Mouse (Mus musculus) urinary bladder, postnatal 10 days (tissue): ENCODE measurements around the gene Ptprt.

Source experiments
- DNase-seq: peaks from one replicate; pipeline ENCODE4 v3.0.0; 2022; ENCODE audit warnings: low spot score

Gene Ptprt

DNA sequence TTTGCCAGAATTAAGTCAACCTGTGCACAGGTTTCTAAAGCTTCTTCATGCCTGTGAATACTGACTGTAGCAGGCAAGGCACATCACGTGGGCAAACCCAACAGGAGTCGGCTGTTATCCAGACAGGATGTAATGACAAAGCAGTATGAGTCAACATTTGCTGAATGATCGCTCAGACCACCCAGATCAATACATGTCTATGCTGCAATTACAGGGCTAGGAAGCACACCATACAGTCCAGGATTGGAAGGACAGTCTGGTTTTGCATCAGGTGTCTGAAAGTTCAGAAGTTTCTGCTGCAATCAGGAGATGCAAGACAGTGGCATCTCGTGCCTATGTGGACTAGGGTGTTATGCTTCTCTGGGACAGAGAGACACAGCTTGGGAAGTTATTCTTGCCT lies 716.3 kb downstream of the Ptprt start:
- no peak for DNase-seq

DNA sequence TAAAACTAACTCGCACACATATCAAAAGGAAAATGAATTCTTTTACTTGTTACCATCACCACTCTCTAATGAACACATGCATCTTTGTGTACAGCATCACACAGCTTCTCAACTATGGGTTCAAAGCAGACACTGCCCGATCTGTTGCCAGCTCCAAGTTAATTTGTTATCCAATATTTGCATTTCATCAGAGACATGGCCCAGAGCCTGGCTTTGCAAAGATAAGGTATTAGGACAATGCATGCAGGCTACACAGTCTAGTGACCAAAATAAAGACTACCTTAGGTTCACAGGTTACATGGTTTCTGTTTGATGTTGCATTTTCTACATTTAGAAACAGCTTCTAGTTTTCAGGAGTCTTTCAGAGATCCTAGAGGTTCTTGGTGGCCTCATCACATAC lies 719.0 kb downstream of the Ptprt start:
- DNase-seq = no peak

DNA sequence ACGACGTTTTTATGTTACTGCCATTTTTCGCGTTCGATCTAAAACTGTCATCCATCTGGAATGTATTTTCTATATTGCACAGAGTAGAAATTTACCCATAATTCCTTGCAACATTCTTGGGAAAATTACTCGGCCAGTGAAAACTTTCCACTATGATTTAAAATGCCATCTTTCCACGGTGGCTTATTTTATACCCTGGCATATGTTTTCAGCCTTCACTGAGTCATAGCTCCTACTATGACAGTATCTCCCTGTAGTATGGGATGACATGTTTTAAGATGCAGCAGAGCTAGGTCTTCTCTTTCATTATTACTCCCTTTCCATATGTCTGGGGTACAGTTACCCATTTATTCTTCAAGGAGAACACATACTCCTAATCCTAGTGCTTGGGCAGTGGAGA lies 753.7 kb downstream of the Ptprt start:
- DNase-seq = no peak

DNA sequence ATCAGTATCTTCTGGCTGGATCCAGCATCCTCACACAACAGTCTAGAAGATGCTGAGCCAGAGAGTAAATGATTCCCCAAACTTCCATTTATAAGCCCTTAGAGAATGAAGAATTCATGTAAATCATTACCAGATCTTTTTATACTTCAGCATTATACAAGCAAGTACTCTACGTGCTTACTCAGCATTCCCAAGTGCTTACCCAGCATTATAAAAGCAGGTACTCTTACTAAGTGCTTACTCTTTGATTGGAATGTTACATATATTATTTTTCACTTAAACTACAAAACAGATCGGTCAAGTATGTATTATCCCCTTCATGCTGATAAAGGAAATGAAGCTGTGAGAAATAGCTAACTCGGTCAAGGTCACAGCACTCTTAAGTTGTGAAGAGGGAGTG lies 758.8 kb downstream of the Ptprt start:
- no peak for DNase-seq

DNA sequence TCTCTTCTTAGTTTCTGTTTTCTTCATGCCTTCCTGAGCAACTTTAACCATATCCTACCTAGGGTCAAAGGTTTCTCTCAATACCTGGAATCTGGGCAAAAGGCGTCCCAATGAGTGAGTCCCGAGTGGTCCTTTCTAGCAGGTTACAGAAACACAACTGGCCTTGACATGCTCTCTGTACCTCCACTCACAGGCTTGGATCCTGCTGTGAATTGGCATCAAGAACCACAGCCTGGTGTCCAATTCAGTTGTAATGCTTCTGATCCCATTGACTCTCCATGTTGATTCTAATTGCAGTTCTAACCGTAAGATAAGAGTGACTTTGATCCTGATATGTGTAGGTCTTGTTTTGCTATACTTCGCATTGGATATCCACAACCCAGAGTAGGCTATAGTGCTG lies 776.5 kb downstream of the Ptprt start:
- DNase-seq = no peak

DNA sequence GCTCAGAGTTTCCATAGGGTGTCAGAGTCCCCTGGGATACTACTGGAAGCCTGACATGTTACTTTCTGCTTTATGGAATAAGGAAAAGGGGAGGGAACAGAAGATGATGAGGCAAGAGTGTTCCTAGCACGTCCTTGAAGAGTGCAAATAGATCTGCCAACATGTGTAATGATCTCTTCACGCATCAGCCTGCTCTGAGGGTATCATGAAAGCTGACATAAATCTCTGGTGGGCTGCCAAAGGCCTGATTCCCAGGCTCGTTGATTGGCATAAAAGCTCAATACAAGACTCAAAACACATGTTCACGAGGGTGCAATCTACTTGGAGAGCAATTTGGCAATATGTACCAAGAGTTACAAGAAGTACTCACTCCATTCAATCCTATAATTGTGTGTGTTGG lies 778.4 kb downstream of the Ptprt start:
- no peak for DNase-seq

DNA sequence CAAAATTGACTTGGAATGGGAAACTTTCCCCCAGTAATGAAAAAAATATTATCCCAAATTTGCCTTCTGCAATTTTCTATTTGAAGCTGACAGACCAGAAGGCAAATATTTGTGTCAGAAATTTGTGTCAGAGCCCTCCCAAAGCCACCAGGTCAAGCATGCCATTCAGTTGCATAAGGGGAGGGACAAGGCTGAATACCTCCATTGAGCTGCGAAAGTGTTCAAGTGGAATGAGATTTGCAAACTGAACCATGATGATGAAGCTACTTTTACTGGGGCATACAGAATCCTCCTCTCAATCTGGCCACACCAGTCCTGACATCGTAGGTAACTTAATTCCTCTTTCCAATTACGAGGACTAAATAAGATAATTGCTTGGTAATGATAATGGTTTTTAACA lies 780.0 kb downstream of the Ptprt start:
- no peak for DNase-seq

DNA sequence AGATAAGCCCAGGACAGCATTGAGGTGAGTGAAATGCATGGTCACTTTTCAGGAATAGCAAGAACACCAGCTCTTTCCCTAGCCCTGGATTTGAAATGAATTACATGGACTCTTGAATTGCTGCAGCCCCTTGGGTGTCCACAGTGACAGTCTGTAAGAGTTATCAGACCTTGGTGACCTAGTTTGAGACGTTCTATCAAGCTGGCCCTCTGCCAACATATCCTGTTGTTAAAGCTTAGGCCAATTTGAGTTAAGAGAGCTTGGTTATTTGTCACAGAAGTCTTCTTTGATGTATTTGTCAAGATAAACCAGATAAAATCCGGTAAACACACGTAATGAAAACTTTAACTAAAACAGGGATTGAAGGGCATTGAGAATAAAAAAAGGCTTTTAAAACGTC lies 795.7 kb downstream of the Ptprt start:
- DNase-seq = no peak

DNA sequence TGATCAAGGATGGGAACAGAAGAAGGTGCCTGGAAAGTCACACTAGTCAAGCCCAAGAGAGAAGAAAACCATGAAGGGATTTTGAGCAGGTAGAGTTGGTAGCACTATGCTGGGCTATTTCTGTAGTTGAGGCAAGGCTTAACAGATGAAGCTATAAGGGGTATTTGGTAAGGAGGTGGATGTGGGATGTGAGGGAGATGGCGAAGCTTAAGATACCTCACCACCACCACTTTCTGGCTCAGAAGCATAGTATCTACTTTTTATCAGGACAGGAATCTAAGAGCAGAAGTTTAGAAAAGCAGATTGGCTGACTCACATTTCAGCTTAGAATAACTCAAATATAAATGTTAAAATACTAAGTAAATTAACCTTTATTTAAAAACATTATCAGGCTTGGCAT lies 802.1 kb downstream of the Ptprt start:
- DNase-seq = no peak

DNA sequence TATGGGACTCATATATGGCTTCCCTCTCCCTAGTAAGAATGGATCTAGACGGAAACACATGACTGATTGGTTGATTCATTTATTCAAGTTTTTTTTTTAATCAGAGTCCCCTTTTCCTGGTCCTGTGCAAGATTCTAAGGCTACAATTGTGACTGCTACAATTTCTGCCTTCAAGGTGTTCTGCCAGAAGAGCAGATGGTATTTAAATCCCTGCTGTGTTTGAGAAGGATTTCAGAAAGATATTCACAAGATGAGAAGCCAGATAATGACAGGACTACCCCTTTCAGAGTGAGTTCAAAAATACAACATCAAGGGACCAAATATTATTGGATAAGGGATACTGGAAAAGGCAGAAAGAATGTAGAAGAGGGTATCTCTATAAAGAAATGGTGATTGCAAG lies 802.6 kb downstream of the Ptprt start:
- DNase-seq = no peak

DNA sequence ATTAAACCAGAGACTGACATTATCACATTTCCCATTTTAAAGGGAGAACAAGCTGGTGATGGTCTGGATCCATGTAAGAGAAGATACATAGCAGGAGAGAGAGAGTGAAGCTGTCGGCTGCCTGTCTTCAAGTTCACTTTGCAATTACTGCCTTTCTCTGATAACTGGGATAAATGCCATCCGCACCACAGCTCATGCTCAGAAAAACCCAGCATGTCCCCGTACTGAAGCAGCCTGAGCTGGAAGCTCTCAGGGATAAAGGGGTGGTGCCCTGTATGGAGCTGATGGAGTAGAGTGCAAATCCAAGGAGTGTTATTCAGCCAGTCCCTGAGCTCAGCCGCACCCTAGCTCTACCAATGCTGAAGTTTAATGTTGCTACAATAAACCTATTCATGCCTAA lies 825.9 kb downstream of the Ptprt start:
- no peak for DNase-seq

DNA sequence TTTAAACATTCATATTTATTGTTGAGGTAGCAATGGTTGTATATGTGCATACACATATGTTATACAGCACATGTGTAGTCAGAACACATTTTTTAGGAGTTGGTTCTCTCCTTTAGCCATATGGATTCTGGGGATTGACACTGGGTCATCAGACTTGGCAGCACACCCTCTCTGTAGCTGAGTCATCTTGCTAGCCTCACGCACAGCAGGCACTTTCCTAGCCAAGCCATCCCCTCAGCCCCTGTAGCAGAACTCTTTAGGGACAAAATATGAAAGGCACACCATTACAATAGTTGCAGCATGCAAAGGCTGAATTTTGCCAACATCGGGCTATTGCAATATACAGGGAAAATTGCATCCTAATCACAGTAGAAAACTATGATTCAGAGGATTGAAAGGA lies 827.1 kb downstream of the Ptprt start:
- no peak for DNase-seq

DNA sequence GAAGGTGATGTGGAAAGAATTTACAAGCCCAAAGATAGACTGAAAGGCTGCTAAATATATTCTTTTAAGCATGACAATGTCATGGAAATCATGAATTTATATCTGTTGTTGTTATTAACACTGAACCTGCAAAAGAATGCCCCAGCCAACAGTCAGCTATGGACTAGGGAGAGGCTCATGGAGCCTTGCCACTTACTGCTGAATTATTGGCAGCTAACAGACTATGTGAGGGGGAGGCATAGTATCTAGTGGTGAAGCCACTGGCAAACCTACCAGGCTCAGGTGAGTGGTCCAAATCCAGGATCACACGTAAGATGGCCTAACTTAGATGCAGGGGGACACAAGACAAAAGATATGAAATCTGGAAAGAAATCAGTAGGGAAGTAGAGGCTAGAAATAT lies 847.6 kb downstream of the Ptprt start:
- DNase-seq = no peak

DNA sequence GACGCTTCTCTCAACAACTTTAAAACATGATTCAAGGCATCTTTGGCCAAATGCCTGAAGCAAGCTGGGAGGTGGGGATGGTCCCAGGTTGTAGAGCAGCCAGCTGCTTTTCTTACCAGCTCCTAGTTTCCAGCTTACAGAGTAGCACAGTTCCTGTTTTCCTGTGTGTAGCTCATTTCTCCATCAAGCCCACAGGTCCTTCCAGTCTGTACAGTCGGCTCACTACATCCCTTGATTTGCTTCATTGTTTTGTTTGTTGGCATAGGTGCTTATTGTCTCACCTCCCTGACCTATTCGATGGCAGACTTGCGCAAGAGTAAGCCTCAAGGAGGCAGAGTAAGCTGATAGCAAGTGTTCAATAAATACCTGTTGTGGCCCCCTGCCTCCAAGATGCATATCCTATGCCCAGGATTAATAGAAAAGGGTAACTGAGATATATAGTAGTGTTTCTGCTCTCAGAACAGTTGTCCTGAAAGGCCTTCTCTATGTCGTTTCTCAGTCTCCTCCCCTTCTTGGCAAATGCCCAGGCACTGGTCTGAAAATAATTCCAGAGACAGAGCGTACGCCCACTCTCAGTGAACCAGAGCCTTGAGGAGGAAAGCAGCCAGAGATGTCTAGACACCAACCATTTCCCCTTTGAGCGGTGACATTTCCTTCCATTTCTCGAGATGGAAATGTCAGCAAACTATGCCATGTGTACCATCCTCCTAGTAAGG lies 852.7 kb downstream of the Ptprt start:
- no peak for DNase-seq

DNA sequence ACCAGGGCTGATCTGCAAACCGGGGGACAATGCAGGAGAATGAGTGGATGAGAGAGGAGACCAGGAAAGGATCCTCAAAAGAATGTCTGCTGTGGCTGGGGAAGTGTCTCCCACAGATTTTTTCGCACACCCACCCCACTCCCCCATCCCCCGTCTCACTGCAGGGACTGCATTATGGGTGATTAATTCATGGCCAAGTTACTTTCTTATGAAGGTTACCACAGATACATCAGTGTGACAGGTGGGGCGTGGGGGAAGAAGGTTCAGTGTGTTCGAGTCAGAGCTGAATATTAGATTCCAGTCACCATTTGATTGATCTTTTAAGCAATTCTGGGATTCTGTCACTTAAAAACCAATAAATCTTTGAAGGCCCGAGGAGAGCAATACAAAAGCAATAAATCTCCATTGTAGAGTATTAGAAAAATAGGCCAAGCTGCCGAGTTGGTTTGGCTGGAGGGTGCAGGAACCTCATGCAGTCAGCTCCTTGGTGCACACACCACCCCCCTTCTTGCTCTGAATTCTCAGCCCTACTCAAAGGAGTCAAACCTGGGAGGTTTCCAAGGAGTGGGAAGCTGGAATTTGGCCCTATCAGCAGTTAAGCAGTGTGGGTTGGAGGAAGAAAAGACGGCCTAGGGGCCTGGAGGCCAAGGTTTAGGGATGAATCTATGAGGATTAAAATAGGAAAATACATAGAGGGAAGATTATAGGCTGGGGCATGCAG lies 854.5 kb downstream of the Ptprt start:
- no peak for DNase-seq

DNA sequence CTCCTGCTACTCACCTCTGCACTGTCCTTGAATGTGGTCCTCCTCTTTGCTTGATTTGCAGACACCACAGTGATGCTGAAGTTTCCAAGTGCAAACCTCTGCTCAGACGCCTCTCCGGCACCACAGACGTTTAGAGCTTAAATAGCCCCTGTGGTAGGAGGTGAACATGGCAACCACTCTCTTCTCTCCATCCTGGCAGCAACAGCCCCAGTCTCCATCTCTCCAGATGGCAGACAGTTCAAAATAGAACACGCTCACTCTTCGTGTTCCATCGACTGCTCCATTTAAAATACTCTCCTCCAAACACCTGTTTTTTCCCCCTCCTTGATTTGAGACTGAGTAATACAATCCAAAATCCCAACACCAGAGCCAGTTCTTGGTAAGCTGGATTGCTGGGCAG lies 861.0 kb downstream of the Ptprt start:
- no peak for DNase-seq

DNA sequence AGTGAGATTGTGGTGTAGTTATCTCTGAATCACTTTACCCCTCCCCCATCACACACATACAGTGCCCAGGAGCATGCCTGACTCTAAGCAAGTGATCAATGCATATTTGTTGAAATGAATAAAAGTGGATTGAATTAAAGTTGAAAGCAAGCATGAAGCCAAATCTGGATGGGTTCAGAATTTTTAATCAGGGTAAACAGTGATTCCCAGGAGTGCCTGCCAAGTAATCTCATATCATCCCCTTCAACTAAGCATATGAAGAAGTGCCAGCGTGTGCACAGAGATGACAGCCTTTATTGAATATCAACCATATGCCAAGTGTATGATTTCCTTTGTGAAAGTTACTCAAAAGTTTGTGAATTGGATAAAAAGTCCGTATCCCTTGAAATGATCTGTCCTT lies 893.4 kb downstream of the Ptprt start:
- DNase-seq = no peak

DNA sequence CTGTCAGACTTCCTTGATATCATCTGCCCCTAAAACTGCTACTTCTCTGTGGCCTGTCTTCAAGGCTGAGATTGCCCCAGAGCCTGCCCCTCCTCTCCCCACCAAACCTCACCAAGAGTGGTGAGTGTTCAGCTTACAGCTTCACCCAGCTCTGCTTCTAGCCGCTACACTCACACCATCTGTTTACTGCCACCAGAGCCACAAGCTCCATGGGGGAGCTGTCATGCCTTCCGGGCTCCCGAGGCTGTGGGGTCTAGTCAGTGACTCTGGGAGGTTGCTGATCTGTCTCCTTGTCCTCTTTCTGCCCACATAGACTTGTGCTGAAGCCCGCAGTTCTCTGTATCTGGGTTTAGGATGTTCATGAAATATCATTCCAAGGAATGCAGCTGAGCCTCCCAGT lies 947.9 kb downstream of the Ptprt start:
- no peak for DNase-seq

DNA sequence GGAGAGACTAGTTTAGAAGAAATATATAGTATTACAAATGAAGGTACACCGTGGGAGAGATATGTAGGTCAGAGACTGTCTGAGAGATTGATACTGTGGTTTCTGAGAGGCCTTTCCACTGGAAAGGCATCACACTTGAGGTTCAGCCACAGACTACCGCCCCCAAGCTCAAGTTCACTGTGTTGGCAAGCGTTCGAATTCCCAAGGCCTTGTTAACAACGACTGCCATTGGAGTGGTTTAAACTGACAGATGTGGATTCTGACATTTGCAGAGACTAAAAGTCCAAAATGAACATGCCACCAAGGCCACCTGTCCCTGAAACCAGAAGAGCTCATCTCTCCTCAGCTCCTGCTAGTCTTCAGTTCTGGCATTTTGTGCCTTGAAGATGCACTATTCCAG lies 951.6 kb downstream of the Ptprt start:
- DNase-seq = no peak

DNA sequence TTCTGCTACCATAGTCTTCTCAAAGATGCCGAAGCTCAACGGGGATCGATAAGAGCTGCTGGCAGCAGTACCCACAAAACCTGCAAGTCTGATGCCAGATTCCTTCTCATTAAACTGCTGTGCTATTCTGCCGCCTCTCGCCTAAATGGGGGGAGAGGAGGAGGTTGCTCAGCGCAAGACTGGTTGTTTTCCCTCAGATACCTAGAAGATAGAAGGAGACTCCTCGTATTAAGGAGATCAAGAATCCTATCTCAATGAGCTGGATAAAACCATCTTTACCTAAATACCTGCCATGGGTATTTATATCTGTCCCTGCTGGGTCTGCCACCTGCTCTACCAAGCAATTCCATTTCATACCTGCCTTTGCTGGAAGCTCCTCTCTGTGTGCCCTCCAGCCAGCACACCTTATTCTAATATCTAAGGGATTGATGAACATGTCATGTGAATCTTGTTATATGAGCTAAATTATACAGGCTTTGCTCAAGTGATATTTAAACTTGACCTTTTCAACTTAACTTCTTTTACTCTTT lies 954.5 kb downstream of the Ptprt start:
- no peak for DNase-seq

DNA sequence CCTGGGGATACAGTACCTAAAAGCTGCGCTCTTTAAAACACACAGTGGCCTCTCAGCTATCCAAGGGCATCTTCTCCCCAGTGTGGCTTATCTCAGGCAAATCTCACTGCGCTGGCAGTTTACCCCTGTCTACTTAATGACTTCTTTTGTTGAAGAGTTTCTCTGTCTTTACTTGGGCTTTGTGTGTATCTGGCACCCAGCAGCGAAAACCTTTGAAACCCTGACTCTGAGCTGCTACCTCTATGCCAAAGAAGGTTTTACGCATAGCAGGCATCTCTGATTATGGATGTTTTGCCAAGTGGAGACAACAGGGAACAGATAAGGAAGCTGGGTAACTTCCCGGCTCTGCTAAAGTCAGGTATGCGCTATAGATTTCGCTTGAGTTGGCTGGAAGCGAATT lies 956.1 kb downstream of the Ptprt start:
- no peak for DNase-seq

DNA sequence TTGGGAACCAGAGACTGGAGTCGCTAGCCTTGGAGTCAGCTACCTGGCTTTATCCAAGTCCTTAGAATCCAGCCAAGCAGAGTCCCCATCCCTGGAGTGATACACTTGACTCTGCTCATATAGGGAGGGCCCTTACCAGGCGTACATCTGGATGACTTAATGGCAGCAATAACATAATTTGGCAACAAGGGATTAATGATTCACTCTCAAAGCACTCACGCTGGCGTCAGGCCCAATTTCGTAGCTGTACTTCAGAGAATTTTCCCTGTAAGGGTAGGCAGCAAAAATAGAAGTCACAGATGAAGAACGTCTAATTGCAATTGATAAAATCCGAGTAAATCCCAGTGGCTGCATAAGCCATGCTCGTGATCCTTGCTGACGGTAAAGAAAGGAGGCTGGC lies 956.5 kb downstream of the Ptprt start:
- no peak for DNase-seq

DNA sequence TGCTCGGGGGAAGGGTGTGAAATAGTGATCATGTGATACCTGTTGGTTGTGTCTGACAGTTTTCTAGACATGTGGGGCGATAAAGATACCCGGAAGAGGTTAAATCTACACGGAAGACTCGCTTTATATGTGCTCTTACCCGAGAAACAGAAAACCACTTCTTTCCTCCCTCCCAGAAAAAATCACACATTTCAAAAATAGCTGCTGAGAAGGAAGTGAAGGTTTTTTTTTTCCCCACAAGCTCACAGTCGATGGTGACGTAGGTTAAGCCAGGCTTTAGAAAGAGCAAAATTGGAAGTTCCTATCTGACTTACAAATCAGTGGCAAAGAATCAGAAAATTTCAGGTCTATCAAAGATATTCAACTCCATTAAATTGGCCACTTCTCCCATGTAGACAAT lies 965.1 kb downstream of the Ptprt start:
- DNase-seq = no peak
